Mouse (Mus musculus) embryonic facial prominence, embryonic 11.5 days (tissue): ENCODE measurements around the gene Elane. TPM values are rescaled to one million over a fixed set of nuclear protein-coding genes. Genes with fewer than 3 reads are reported as not detected.

Experiments used
- ATAC-seq: fragments of 200-750 bp; cut with Nextera tagmentation; replicated peaks from 2 replicates; pipeline ENCODE4 v1.8.0; 2017; ENCODE audit warnings: low read depth; ENCODE audit not compliant: insufficient number of reproducible peaks, low FRiP score, low TSS enrichment
- DNase-seq: peaks from one replicate; pipeline ENCODE4 v3.0.0-alpha.2; 2015; ENCODE audit warnings: low spot score
- H3K27ac ChIP-seq: fragments of 300-500 bp; sonication (generic); replicated peaks from 2 replicates; pipeline ENCODE4 v1.5.1; 2014; ENCODE audit warnings: mild to moderate bottlenecking, low read depth, low read length, control low read depth
- H3K27me3 ChIP-seq: fragments of 300-500 bp; sonication (generic); 2 replicates; pipeline ENCODE4 v1.6.1; 2014; ENCODE audit warnings: mild to moderate bottlenecking, low read length, moderate library complexity, mixed read lengths; ENCODE audit not compliant: control insufficient read depth, insufficient read depth
- H3K36me3 ChIP-seq: fragments of 300-500 bp; sonication (generic); replicated peaks from 2 replicates; pipeline ENCODE4 v1.6.1; 2014; ENCODE audit warnings: low read depth, mild to moderate bottlenecking, low read length, moderate library complexity, mixed read lengths; ENCODE audit not compliant: control insufficient read depth, insufficient read depth
- H3K4me1 ChIP-seq: fragments of 300-500 bp; sonication (generic); 2 replicates; pipeline ENCODE4 v1.6.1; 2014; ENCODE audit warnings: low read length, mixed read lengths; ENCODE audit not compliant: control insufficient read depth, insufficient read depth
- H3K4me2 ChIP-seq: fragments of 300-500 bp; sonication (generic); 2 replicates; pipeline ENCODE4 v1.6.1; 2014; ENCODE audit warnings: low read depth, mild to moderate bottlenecking, control low read depth, low read length, moderate library complexity
- H3K4me3 ChIP-seq: fragments of 300-500 bp; sonication (generic); 2 replicates; pipeline ENCODE4 v1.5.1; 2014; ENCODE audit warnings: low read depth, low read length, control low read depth
- H3K9ac ChIP-seq: fragments of 300-500 bp; sonication (generic); replicated peaks from 2 replicates; pipeline ENCODE4 v1.6.1; 2014; ENCODE audit warnings: mild to moderate bottlenecking, control low read depth, low read length
- H3K9me3 ChIP-seq: fragments of 300-500 bp; sonication (generic); replicated peaks from 2 replicates; pipeline ENCODE4 v1.6.1; 2016; ENCODE audit warnings: mild to moderate bottlenecking, low read length, inconsistent platforms, mixed read lengths; ENCODE audit not compliant: control insufficient read depth
- WGBS: fragments of 180-500 bp; shearing (Covaris S2); extraction: QIAGEN DNeasy Blood & Tissue Kit; methylation state at CpG from one replicate; pipeline ENCODE4 v1.1.7; 2014; 5-methylcytosine and 5-hydroxymethylcytosine counted together
- polyA plus RNA-seq: library from polyadenylated mRNA; unstranded; fragments of >200 nt; fragmentation: Nextera tagmentation; extraction: Ambion mirVana; gene quantifications from 2 replicates; pipeline ENCODE4 v1.2.1, GENCODE M21; 2014

Gene Elane
- polyA plus RNA-seq, 1 experiment from 2014 or later, result 0.50 TPM

GRCm38 (mm10) chr10:79855558-79856184, 30.4 kb upstream of the Elane start:
- H3K9me3 ChIP-seq, result no peaks in the 10 kb centered on the region
- DNase-seq, result no peak
- WGBS, result 5% methylated on average over 10 of the region's 10 CpGs
- H3K4me1 ChIP-seq, result peaks cover 31% of the 10 kb centered on the region
- H3K4me2 ChIP-seq, result peak overlapping the region; percentile 99
- no peak for ATAC-seq
- no peaks in the 10 kb centered on the region for H3K27me3 ChIP-seq
- H3K27ac ChIP-seq, result no peak overlapping the region
- H3K9ac ChIP-seq, result peak overlapping the region; percentile 99
- H3K4me3 ChIP-seq, result peak overlapping the region; percentile 100
- peaks cover 10% of the 10 kb centered on the region for H3K36me3 ChIP-seq

- DNase-seq (no peak), ATAC-seq (no peak)
- Histone ChIP-seq H3K4me1 (peaks cover 31% of the 10 kb centered on the region), H3K4me3 (peak overlapping the region; percentile 100), H3K36me3 (peaks cover 13% of the 10 kb centered on the region), H3K4me2 (peak overlapping the region; percentile 99), H3K27me3 (no peaks in the 10 kb centered on the region), H3K9ac (peak overlapping the region; percentile 99), H3K27ac (no peak overlapping the region), H3K9me3 (no peaks in the 10 kb centered on the region)
- whole genome bisulfite sequencing, result 50% methylated on average over 6 of the region's 6 CpGs
Observed at GRCm38 (mm10) chr10:79856280-79856679, 29.8 kb upstream of the Elane start.

GRCm38 (mm10) chr10:79856704-79857451, 29.2 kb upstream of the Elane start:
- Histone ChIP-seq H3K27ac (no peak overlapping the region), H3K4me2 (peak overlapping the region; percentile 99), H3K27me3 (no peaks in the 10 kb centered on the region), H3K4me1 (peaks cover 28% of the 10 kb centered on the region), H3K36me3 (peaks cover 19% of the 10 kb centered on the region), H3K9me3 (no peaks in the 10 kb centered on the region), H3K4me3 (peak overlapping the region; percentile 100), H3K9ac (peak overlapping the region; percentile 99)
- DNase-seq, result no peak
- WGBS, result 65% methylated on average over 7 of the region's 7 CpGs
- ATAC-seq, result no peak

GRCm38 (mm10) chr10:79857452-79857811, 28.6 kb upstream of the Elane start:
- H3K4me1 ChIP-seq, result peaks cover 23% of the 10 kb centered on the region
- peaks cover 24% of the 10 kb centered on the region for H3K36me3 ChIP-seq
- peak overlapping the region; percentile 100 for H3K4me3 ChIP-seq
- 41% methylated on average over 4 of the region's 4 CpGs for WGBS
- H3K9me3 ChIP-seq, result no peaks in the 10 kb centered on the region
- ATAC-seq (no peak), DNase-seq (no peak)
- H3K27me3 ChIP-seq, result no peaks in the 10 kb centered on the region
- peak overlapping the region; percentile 99; the same call in 1 of the 2 replicates for H3K9ac ChIP-seq
- no peak overlapping the region for H3K27ac ChIP-seq
- H3K4me2 ChIP-seq, result peak overlapping the region; percentile 99

- DNase-seq (no peak), ATAC-seq (no peak)
- 80% methylated on average over 2 of the region's 2 CpGs for WGBS
- Histone ChIP-seq H3K4me2 (peak overlapping the region; percentile 99), H3K9ac (no peak overlapping the region; the same call in 1 of the 2 replicates), H3K27ac (no peak overlapping the region), H3K27me3 (no peaks in the 10 kb centered on the region), H3K4me1 (peaks cover 18% of the 10 kb centered on the region), H3K36me3 (peaks cover 28% of the 10 kb centered on the region), H3K9me3 (no peaks in the 10 kb centered on the region), H3K4me3 (peak overlapping the region; percentile 100; the same call in 1 of the 2 replicates)
Observed at GRCm38 (mm10) chr10:79857894-79858293, 28.2 kb upstream of the Elane start.

GRCm38 (mm10) chr10:79858416-79859074, 27.5 kb upstream of the Elane start:
- Histone ChIP-seq H3K27ac (no peak overlapping the region), H3K9me3 (no peaks in the 10 kb centered on the region), H3K27me3 (no peaks in the 10 kb centered on the region), H3K4me1 (peaks cover 15% of the 10 kb centered on the region), H3K4me2 (peak overlapping the region; percentile 99; the same call in 1 of the 2 replicates), H3K36me3 (peaks cover 29% of the 10 kb centered on the region), H3K9ac (no peak overlapping the region), H3K4me3 (peak overlapping the region; percentile 100; the same call in 1 of the 2 replicates)
- no peak for DNase-seq
- ATAC-seq, result no peak
- 67% methylated on average over 17 of the region's 17 CpGs for WGBS

GRCm38 (mm10) chr10:79859116-79859515, 26.9 kb upstream of the Elane start:
- DNase-seq (no peak), ATAC-seq (no peak)

More at GRCm38 (mm10) chr10:79859116-79859515, 26.9 kb upstream of the Elane start:
- 90% methylated on average over 11 of the region's 11 CpGs for WGBS
- no peak overlapping the region for H3K4me3 ChIP-seq
- no peak overlapping the region for H3K9ac ChIP-seq
- peaks cover 29% of the 10 kb centered on the region for H3K36me3 ChIP-seq
- H3K4me2 ChIP-seq, result no peak overlapping the region
- no peaks in the 10 kb centered on the region for H3K27me3 ChIP-seq
- no peaks in the 10 kb centered on the region for H3K9me3 ChIP-seq
- H3K27ac ChIP-seq, result no peak overlapping the region
- H3K4me1 ChIP-seq, result peaks cover 15% of the 10 kb centered on the region
